Mouse (Mus musculus): ENCODE data around the gene Gm6685. TPM values are rescaled to one million over a fixed set of nuclear protein-coding genes. Genes with fewer than 3 reads are reported as not detected.

Gm6685 gene
- total and polyA plus RNA-seq, 2 experiments from 2014 or later: not detected

- TF ChIP-seq EP300 (IDR thresholded peaks at IDR 0.05; ENCODE audit: low read depth): no peak
- no peak for TF ChIP-seq CTCF (IDR thresholded peaks at IDR 0.05; ENCODE audit: low read depth)
- no peak overlapping the region for H3K27ac ChIP-seq (ENCODE audit: low read depth)
- no peak overlapping the region for H3K4me3 ChIP-seq (ENCODE audit: low read depth, low read length)
- DNase-seq (ENCODE audit: low spot score) (no peak), ATAC-seq (ENCODE audit: insufficient read depth, low read depth) (no peak)
- H3K4me2 ChIP-seq (ENCODE audit: low read depth, low read length): no peak overlapping the region
- H3K9me3 ChIP-seq (replicated peaks; ENCODE audit: control insufficient read depth, low read length): 0 out of 2 replicates have a peak, but pooled peaks cover 5% of the 10 kb centered on the region
- no peaks in the 10 kb centered on the region for H3K36me3 ChIP-seq (replicated peaks; ENCODE audit: control insufficient read depth, insufficient read depth, low read length)
- WGBS: 67% methylated on average over 1 of the region's 1 CpGs
- H3K4me1 ChIP-seq (ENCODE audit: control insufficient read depth, insufficient read depth): no peaks in the 10 kb centered on the region
- no peak overlapping the region for H3K9ac ChIP-seq (replicated peaks; ENCODE audit: low read depth, low read length)
- no peaks in the 10 kb centered on the region for H3K27me3 ChIP-seq (ENCODE audit: control insufficient read depth, insufficient read depth, low read length)
Observed at GRCm38 (mm10) chr11:28290440-28290839, 49.2 kb downstream of the Gm6685 start.

Other genes starting within 250 kb of the Gm6685 start
- 2.1 and 3.2 TPM in 2 replicates for gene Ccdc85a, start 244.5 kb upstream of the Gm6685 start, total RNA-seq (2014; rRNA removed; ENCODE audit: low replicate concordance)
- gene Ccdc85a, start 244.5 kb upstream of the Gm6685 start, polyA plus RNA-seq (2015; fragmentation: Nextera tagmentation; extraction: Ambion mirVana): 2.6 and 2.7 TPM in 2 replicates

All from heart, postnatal 0 days (tissue).